Mouse (Mus musculus) stomach, postnatal 0 days (tissue): ENCODE measurements around the gene Gbe1.

Experiments used
- CTCF ChIP-seq: IDR thresholded peaks from 2 replicates; pipeline ENCODE4 v1.5.1; 2016; ENCODE audit warnings: antibody characterized with exemption, low read depth, mild to moderate bottlenecking, moderate library complexity
- EP300 ChIP-seq: optimal IDR thresholded peaks from 2 replicates; pipeline ENCODE3; 2016; ENCODE audit warnings: antibody characterized with exemption

DNA sequence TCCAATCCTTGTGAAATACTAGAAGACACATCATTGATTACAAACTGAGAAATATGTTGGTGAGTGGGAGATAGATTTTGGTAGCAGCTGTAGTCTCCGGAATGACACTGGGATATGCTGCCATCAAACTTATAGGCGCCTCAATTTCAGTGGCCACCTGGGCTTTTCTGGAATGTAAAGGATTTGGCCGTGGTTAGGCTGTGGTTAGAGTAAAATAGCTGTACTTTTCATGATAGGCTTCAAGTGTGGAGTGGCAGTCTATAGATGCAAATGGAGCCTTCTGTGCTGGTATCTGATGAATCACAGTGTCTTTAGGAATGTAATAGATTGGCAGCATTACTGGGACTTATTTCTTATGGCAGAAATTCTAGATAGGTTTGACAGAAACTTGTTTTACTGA lies 23.9 kb downstream of the Gbe1 start:
- no peak for TF ChIP-seq CTCF
- no peak for TF ChIP-seq EP300
